Mouse (Mus musculus) right cerebral cortex, postnatal 36 days (tissue): ENCODE measurements at regions not wholly inside any gene's neighbourhood (a gene's known extent, or its start where the extent isn't known, plus 50 kb on each side); places are given as distances from the start of the nearest gene placed in this dataset.
A peak's percentile ranks its signal among the peaks of the same experiment; 100 is the strongest.

ENCODE experiments used
- DNase-seq, 2 experiments: peaks; one replicate each; pipeline ENCODE4 v3.0.0; 2022; ENCODE audit warnings: low spot score in 2 of 2, mixed read lengths in 1 of 2

DNA sequence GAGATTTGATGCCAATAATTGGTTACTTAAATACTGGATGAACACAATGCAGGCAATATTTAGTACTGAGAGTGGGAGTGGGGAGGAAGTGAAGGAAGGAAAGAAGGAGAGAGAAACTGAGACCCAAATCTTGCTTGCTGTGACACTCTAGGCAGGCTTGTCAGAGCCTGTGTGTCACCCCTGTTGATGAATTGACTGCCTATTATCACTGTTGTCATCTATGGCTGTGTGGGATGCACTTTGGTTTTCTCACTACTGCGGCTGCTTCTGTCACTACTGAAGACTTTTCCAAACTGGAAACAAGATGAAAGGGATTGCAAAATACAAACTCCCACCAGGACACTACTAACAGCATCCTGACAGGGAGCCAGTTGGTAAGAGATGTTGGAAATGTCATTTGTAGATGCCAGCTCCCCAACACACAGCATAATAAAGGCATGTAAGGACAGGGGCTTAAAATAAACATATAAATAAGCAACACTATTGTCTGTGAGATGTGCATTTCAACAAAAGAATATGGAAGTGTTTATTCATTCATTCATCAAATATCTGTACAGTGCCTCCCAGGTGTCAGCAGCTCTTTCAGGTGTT, 207.0 kb upstream of the Ufl1 start:
- no peak for DNase-seq

DNA sequence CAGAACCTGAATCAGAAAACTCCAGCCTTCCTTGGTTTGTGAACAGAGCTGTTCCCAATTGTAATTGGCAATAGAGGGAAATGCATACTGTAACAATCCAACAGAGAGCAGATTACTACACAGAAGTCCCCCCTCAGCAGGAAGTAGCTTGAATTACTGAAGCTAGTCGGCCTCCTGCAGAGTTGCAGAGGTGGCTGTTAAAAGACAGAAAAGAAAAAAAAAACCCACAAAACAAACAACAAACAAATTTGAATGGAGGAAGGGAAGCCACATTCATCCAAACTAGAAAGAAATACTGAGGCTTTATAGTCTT, 202.0 kb upstream of the Ufl1 start:
- no peak for DNase-seq

DNA sequence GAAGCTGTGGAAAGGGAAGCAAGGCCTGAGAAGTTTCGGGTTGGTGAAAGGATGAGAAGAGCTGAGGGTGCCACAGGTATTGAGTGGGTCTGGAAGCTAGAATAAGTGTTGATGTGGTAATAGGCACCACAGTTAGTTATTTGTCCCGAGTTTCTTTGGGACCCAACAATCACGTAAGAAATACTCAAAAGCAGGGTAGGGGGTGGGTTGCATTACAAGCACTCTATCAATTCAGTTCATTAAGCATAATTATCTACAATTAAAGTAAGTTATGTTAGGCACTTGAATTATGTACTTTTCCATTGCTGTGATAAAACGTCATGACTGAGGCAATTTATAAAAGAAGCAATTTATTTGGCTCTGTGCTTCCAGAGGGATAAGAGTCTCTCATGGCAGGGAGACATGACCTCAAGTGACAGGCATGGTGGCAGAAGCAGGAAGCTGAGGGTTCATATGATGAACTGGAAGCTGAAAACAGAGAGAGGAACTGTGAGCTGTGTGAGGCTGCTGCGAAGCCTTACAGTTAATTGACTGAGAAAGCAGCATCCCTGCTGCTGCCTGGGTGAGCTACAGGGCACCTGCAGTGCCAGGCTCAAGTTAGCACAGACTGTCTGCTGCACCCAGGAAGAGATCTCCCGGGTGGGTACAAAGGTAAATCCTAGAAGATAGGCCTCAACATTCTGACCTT, 201.5 kb upstream of the Ufl1 start:
- DNase-seq = no peak

DNA sequence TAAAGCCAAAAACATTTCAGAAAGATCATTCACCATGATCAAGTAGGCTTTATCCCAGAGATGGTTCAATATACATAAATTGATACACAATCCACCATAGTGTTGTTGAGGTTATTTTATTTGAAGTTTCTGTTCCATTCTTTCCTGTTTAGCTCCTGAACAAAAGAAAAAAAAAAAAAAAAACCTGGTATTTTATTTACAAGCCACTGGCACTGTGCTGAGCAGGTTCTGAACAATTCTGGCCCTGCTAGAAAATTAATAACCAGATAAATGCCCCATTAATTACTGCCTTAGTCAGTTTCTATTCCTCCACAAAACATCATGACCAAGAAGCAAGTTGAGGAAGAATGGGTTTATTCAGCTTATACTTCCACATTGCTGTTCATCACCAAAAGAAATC, 191.4 kb upstream of the Ufl1 start:
- no peak for DNase-seq

DNA sequence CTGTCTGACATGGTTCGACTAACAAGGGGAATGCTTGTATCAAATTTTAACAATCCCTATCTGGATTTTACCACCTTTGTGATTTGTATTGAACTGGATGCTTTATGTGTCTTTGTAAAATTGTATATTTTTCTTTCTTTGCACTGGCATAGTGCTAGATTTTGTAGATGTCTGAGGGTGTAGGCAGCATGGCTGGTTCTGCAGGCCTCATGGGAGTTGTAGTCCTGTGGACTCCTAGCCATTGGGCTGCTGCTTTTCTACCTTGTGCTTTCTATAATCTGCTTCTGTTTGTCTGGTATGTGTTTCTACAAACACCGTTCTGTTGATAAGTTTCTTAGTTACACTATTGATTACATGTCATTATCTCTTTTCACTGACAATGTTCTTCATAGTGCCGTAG, 184.9 kb upstream of the Ufl1 start:
- no peak for DNase-seq

DNA sequence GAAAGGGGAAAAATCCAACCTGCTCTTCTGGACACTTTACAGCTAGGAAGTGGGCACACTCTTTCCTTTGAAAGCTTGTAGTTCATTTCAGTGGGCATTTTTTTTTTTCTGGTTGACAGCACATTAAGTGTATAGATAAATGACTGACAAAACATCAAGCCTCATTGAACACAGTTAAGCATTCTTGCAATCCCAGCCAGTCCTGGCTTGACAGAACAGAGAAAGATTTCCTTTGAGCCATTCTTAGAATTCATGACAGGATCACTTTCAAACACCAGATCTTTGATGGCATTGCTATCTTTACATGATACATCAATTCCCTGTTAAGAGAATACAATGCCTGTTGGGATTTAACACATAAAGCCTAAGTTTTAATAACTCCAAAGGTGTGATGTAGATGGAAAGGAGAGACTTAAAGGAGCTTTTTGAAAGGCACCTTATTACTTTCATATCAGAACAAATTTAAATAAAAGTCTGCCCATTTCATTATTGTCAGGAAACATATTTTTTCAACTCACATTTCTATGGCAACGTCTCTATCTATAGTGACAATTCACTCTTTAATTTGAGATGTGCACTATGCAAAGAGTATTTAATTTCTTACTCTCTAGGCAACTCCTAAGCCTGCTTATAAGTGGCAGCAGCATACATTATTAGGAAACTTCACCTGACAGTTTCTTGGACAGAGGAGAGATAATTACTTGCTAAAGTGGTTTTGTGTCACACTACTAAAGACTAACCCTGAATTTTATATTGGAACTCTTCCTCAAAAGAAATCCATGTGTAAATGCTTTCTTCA, 183.4 kb upstream of the Ufl1 start:
- DNase-seq = no peak

DNA sequence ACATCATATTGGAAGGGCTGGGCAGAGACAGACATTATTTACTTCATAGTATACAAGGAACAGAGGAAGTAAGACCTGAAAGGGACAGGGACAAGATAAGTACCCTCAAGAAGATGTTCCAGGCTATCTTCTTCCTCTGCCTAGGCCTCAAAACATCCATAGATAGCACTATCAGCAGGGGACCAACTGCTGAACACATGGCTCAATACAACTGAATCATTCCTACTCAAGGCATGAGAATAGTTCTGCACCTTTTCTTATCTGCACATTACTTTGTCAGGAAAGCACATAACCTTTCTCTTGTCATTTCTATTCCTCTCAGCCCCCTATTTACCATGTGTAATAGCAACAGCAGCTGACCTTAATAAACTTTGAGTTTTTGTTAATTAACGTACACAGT, 182.4 kb upstream of the Ufl1 start:
- DNase-seq = no peak

DNA sequence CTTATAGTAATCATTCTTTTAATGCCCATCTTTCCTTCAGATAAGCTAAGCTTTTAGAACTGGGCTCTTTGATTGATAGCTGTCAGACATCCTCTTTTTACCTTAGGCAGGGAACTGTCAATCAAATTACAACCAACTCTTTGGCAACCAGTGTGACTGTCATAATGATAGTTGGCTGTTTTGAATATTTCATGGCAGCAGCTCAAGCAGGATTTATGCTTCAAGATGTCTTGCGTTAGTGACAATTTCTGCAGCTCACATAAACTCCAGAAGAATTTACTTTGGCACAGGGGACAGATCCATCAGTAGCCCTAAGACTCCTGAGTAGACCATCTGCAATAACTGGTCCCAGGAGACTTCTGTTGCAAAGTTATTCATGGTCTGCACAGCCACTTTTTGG, 178.5 kb upstream of the Ufl1 start:
- DNase-seq = no peak

DNA sequence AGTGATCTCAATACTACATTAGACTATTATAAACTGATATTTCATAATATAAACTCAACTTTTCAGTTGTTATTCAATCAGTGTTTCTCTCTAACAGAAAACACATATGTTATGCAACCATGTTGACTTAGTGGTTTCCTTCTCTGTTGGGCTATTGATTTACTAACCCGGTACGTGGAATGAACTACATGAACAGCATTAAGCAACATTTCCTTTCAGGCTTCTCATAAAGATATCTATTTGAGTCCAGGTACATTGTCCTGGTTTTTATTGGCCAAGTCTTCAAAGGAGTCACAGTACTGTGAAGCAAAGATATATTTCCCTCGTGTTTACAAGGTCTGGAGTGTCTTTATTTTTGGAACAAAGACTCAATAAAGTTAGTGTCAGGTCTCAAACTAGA, 173.1 kb upstream of the Ufl1 start:
- no peak for DNase-seq

DNA sequence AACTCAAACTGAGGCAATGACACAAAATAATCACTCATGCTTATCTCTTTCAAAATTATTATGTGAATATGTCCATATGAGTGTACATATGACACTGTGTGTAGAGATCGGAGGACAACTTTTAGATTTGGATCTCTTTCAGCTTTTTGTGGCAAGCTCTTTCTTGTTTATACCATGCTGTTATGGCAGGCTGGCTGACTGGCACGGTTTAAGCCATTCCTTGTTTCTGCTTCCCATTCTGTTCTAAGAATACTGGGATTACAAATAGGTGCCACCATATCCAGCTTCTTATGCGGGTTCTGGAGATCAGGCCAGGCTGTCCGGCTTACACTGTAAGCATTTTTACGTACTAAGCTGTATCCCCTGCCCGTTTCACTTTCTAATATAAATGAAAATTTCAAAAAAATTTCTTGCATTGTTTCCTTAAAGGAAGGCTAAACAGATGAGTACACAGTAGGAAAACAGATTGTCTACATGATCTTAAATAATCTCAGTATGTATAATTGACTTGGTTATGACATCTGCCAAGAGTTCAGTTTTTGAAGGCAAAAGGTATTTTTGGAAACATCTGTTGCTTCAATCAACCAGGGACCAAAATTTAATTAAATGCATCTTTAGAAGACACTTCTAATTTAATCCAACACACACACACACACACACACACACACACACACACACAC, 171.6 kb upstream of the Ufl1 start:
- DNase-seq = no peak

DNA sequence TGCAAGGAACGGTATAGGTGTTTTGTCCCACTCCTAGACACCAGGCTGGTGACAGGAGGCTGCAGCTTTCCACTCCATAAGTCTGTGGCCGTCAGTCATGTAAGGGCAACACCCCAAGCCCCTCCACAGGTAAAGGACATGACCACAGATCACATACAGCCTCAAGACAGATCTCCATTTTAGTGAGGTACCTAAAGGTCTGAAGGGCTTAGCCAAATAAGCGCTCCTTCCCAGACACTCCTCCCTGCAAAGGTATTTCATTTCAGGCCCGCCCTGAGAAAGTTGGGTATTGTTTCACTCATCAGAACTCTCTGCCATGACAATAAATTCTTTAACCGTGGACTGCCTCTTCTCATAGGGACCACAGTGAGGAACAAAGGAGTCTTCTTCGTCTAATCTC, 170.2 kb upstream of the Ufl1 start:
- no peak for DNase-seq

DNA sequence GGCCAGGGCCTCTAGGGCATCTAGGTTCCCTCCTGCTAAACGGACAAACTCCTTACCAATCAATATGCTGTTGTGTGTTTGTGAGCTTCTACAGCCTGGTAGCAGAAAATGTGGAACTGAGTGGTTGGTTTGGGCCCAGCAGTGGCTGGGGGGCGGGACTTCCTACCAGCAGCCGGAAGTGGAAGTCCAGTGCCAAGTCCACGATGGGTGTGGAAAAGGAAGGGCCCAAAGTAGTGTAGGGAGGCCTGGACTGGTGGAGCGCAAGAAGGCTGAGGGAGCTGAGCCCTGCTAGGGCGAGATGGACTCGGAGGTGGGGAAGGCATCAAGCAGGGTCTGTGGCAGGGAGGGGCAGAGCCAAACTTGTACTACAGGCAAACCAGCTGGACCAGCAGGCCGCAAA, 150.6 kb upstream of the Ufl1 start:
- DNase-seq = no peak

DNA sequence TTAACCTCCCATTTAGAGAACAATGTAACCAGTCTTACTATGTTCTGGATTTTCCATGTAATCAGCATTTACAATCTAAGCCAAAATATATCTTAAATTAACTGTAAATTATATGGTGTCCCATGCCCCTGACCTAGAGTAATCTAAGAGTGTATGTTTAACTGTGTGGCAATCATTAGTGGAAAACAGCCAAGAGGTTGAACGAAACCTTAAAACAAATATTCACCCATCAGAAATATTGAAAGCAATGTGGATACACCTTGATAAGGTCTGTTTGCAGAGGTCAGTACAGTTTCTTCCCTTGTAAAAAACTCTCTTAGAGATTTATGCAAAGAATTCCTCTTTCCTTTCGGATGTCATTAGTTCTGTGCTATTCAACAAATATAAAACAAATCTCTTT, 134.7 kb upstream of the Ufl1 start:
- DNase-seq = no peak

DNA sequence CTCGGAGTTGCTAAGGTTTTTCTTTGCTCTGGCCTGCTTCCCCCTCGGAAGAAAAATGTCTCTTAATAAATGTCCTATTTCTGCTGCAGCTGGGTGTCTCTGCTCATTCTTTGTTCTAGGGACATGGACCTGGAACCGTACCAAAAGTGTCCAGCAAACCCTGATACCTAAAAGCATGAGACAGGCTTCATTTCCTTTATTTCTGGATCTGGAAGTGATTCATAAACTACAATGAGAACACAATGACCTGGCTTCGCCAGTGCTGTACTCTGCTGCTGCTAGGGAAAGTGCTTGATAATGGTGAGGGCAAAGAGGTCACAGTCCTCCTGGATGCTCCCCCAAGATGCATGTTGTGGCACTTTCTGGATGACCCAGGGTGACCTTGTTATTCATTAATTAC, 128.8 kb upstream of the Ufl1 start:
- no peak for DNase-seq

DNA sequence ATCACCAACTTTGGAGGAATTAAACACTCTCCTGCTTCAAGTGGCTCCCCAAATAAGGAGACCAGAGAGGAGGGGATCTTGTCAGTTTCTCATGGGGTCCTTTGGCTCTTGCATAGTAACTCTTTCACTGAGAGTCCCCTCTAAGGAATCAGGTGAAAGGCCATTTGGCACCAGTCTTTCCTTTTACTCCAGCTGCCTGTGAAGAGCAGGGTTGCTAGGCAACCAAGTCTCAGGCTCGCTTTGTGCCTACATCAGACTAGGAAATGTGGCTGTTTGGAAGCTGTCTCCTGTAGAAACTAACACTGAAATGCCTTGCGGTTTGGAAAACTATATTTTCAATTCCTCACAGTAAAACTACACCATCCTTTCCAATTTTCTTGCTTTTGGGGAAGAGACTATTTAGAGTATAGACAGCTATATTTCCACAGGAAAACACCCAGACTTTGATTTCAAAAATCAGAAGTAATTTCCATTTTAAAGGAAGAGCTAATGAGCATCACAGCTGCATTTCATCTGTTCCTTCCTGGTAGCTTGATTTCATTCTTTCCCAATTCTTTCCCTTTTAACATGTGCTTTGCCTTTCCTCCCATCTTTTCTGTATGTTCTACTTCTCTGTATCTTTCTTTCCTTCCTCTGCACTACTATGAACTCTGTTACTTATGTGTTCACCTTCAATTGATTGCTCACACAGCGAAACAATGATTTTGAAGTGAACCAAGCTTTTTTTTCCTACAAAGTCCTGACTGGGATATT, 127.3 kb upstream of the Ufl1 start:
- peak; percentile 52 to 67 for DNase-seq

DNA sequence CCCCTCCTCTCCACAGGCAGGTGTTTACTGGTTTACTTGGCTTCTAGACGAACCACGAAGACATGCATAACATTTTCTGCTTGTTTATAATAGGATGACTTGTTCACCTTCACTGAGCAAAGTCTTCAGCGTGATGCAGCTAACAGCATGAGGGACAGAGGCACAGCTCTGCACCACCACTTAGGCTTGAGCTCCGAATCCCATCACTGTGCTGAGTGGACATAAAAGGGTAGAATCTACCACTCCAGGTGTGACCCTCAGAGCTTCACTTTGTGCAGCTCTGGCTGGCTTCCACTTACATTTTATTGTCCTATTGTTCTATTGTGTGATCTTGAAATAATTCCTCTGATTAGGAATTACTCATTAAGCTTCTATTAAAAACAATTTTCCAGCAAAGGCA, 126.2 kb upstream of the Ufl1 start:
- DNase-seq = no peak

DNA sequence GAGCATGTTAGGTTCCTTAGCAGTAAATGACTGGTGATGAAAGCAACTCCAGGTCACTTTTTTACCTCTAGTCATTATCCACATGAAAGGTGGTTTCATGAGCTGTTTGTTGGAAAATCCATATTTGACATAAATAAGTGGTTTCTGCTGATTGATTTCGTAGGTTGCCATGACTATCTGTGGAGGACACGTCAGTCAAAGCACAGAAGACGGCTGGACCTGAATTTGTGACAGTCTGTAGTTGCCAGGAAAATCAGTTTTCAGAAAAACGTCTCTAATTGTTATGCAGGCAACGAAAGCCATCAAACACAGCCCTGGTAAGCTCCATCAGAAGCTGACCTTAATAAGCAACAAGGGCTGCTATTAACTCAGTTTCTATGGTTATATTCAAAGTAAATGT, 107.9 kb upstream of the Ufl1 start:
- DNase-seq = no peak

DNA sequence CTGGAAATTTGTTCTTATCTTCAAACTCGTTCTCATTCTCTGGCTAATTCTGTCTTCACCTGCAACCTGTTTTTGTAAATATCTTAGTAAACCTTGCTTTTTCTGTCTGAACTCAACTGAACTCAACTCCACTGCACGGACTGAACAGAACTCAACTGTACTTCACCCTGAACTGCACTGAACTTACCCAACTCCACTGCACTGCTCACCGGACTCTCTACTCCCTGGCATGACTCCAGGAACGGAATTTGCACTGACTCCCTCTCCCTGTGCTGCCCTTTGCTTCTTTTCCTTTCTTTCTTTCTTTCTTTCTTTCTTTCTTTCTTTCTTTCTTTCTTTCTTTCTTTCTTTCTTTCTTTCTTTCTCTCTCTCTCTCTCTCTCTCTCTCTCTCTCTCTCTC, 90.4 kb upstream of the Ufl1 start:
- DNase-seq = no peak

DNA sequence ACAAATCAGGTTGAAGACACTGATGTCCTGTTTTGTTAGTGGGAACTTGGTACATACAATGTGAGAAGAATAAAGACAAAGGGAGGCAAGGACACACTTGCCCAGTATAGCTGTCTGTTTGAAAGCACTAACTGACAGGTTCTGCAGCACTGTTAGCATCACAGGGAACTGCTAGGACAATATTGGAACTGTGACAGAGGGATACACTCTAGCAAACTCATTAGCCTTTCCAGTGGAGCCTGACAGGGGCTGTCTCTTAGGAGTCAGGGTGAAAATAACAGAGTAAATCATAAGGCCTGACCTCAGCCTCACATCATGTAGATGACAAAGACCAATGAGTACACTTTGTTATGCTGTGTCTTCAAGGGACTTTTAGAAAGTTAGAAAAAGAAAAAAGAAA, 82.8 kb upstream of the Ufl1 start:
- no peak for DNase-seq

DNA sequence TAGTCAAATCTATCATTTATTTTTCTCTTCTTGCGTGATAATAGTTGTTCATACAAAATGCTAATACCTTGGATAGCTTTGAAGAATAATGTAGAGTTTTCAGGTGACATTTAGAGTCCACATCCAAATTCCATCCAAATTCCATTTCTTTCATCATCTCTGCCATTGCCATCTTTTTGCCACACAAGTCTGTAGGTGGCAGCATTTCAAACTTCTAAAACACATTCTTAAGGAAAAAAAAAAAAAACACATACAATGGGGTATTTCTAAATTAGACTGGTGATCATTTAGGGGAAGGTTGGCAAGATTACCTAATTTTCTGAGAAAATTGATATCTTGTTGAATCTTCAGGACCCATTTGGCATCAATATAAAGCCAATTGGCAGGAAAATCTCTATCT, 56.0 kb upstream of the Ufl1 start:
- DNase-seq = no peak
